In the genomic region with DNA sequence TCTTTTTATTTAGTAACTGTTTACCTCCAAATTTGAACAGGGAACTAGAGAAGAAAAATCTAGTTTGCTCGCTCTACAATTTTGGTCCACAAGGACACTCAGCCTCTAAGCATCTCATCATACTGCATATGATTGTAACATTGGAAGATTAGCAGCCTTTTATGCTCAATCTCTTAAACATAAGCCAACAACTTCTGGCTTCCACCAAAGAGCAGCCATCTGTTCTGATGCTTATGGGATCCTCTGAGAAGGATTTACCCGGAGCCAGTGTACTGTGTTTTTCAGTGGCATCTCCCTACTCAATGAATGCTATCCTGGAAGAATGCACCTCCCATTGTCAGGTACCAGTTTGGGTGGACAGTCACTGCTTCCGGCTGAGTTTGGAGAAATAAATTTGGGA, we compare ENCODE assay signal across 30 mouse cellular contexts.
DNase-seq lines count a peak whose midpoint lies in the region; ATAC-seq and TF ChIP-seq lines count a peak whose summit lies in the region.
"Had no signal": no experiment of that assay in that cellular context is flagged by ENCODE, and none has a peak within 500 bp of the region (broad histone marks: within the 10 kb centered on the region; RNA-seq: fewer than 3 reads in every experiment).

No protein-coding gene starts in this region.

- H3K27me3 ChIP-seq in forebrain, postnatal 0 days (ENCODE audit: insufficient read depth, low read length) = no peaks in the 10 kb centered on the region
- no peaks in the 10 kb centered on the region for H3K27me3 ChIP-seq in forebrain, embryonic 12.5 days
- no peaks in the 10 kb centered on the region for H3K27me3 ChIP-seq in lung, postnatal 0 days (replicated peaks; ENCODE audit: insufficient read depth, low read length)
- H3K27me3 ChIP-seq: embryonic facial prominence, embryonic 13.5 days; forebrain, embryonic 13.5 days; heart, embryonic 13.5 days; hindbrain, embryonic 15.5 days; limb, embryonic 13.5 days; lung, embryonic 15.5 days; midbrain, embryonic 12.5 days; neural tube, embryonic 12.5 days; Patski had no signal

- no peak overlapping the region for H3K4me3 ChIP-seq in forebrain, postnatal 0 days (ENCODE audit: low read depth, low read length)
- H3K4me3 ChIP-seq in forebrain, embryonic 12.5 days (replicated peaks) = no peak overlapping the region
- H3K4me3 ChIP-seq in lung, postnatal 0 days (ENCODE audit: low read depth, low read length) = no peak overlapping the region
- H3K4me3 ChIP-seq: embryonic facial prominence, embryonic 13.5 days; forebrain, embryonic 13.5 days; heart, adult 2 months; heart, embryonic 13.5 days; hindbrain, embryonic 15.5 days; limb, embryonic 13.5 days; lung, embryonic 15.5 days; midbrain, embryonic 12.5 days; myocyte; neural tube, embryonic 12.5 days had no signal

- WGBS in forebrain, postnatal 0 days = 64% methylated on average over 3 of the region's 3 CpGs
- 88% methylated on average over 3 of the region's 3 CpGs for WGBS in forebrain, embryonic 12.5 days
- WGBS in lung, postnatal 0 days = 87% methylated on average over 3 of the region's 3 CpGs

- no peak for TF ChIP-seq EP300 in lung, postnatal 0 days (IDR thresholded peaks at IDR 0.05)

- H3K36me3 ChIP-seq in forebrain, postnatal 0 days (ENCODE audit: insufficient read depth) = no peaks in the 10 kb centered on the region
- H3K36me3 ChIP-seq in forebrain, embryonic 12.5 days (replicated peaks) = no peaks in the 10 kb centered on the region
- H3K36me3 ChIP-seq in lung, postnatal 0 days (ENCODE audit: insufficient read depth, low read length) = no peaks in the 10 kb centered on the region
- H3K36me3 ChIP-seq: embryonic facial prominence, embryonic 13.5 days; heart, embryonic 13.5 days; hindbrain, embryonic 15.5 days; limb, embryonic 13.5 days; lung, embryonic 15.5 days; midbrain, embryonic 12.5 days; neural tube, embryonic 12.5 days had no signal

- H3K4me2 ChIP-seq in forebrain, postnatal 0 days (ENCODE audit: low read depth) = no peak overlapping the region
- H3K4me2 ChIP-seq in forebrain, embryonic 12.5 days = no peak overlapping the region
- no peak overlapping the region for H3K4me2 ChIP-seq in lung, postnatal 0 days (replicated peaks; ENCODE audit: low read depth, low read length)
- H3K4me2 ChIP-seq: embryonic facial prominence, embryonic 13.5 days; forebrain, embryonic 13.5 days; heart, embryonic 13.5 days; hindbrain, embryonic 15.5 days; limb, embryonic 13.5 days; liver, embryonic 11.5 days; lung, embryonic 15.5 days; midbrain, embryonic 12.5 days; neural tube, embryonic 12.5 days had no signal

- no peak for TF ChIP-seq CTCF in forebrain, postnatal 0 days (IDR thresholded peaks at IDR 0.05; ENCODE audit: low read depth)
- no peak for TF ChIP-seq CTCF in lung, postnatal 0 days (IDR thresholded peaks at IDR 0.05)

- no peaks in the 10 kb centered on the region for H3K4me1 ChIP-seq in forebrain, postnatal 0 days (ENCODE audit: insufficient read depth)
- H3K4me1 ChIP-seq in forebrain, embryonic 12.5 days = no peaks in the 10 kb centered on the region; the same call in 1 of the 2 replicates
- no peaks in the 10 kb centered on the region for H3K4me1 ChIP-seq in lung, postnatal 0 days (ENCODE audit: insufficient read depth, low read depth, low read length)
- H3K4me1 ChIP-seq: embryonic facial prominence, embryonic 13.5 days; heart, embryonic 13.5 days; hindbrain, embryonic 15.5 days; limb, embryonic 13.5 days; midbrain, embryonic 12.5 days; neural tube, embryonic 12.5 days had no signal

- peak; percentile 58 for ATAC-seq in forebrain, postnatal 0 days
- ATAC-seq in forebrain, embryonic 12.5 days (ENCODE audit: low FRiP score) = no peak
- ATAC-seq in lung, postnatal 0 days = no peak
- ATAC-seq: forebrain, embryonic 13.5 days; inflammation-experienced regulatory T-cells, adult 6 months; Patski had no signal

- no peak overlapping the region for H3K9ac ChIP-seq in forebrain, postnatal 0 days
- H3K9ac ChIP-seq in forebrain, embryonic 12.5 days = no peak overlapping the region
- no peak overlapping the region for H3K9ac ChIP-seq in lung, postnatal 0 days (replicated peaks; ENCODE audit: low read depth)
- H3K9ac ChIP-seq: embryonic facial prominence, embryonic 13.5 days; forebrain, embryonic 13.5 days; heart, embryonic 13.5 days; hindbrain, embryonic 15.5 days; limb, embryonic 13.5 days; lung, embryonic 15.5 days; midbrain, embryonic 12.5 days; neural tube, embryonic 12.5 days had no signal

- peak overlapping the region; percentile 29; the same call in 1 of the 2 replicates for H3K27ac ChIP-seq in forebrain, postnatal 0 days (ENCODE audit: low read depth, low read length)
- no peak overlapping the region for H3K27ac ChIP-seq in forebrain, embryonic 12.5 days
- no peak overlapping the region for H3K27ac ChIP-seq in lung, postnatal 0 days (ENCODE audit: low read length)
- H3K27ac ChIP-seq: embryonic facial prominence, embryonic 13.5 days; forebrain, embryonic 13.5 days; heart, adult 2 months; heart, embryonic 13.5 days; hindbrain, embryonic 15.5 days; limb, embryonic 13.5 days; lung, embryonic 15.5 days; midbrain, embryonic 12.5 days; neural tube, embryonic 12.5 days had no signal

- H3K9me3 ChIP-seq in forebrain, postnatal 0 days (ENCODE audit: low read length) = 0 out of 2 replicates have a peak, but pooled peaks cover 9% of the 10 kb centered on the region
- no peaks in the 10 kb centered on the region for H3K9me3 ChIP-seq in forebrain, embryonic 12.5 days
- no peaks in the 10 kb centered on the region for H3K9me3 ChIP-seq in lung, postnatal 0 days (ENCODE audit: low read length)
- H3K9me3 ChIP-seq: embryonic facial prominence, embryonic 13.5 days; forebrain, embryonic 13.5 days; hindbrain, embryonic 15.5 days; lung, embryonic 15.5 days; midbrain, embryonic 12.5 days; neural tube, embryonic 12.5 days had no signal

- peak; percentile 76 for DNase-seq in forebrain, postnatal 0 days
- DNase-seq in layer of hippocampus, adult 8-10 months (ENCODE audit: low spot score in 2 of 2) = peak; percentile 30 to 47
- no peak for DNase-seq in layer of hippocampus, adult 9-10 months (ENCODE audit: low spot score)
- peak; percentile 7 for DNase-seq in right cerebral cortex, postnatal 14 days
- DNase-seq in right cerebral cortex, postnatal 36 days (ENCODE audit: low spot score in 2 of 2) = no peak
- peak; percentile 16 for DNase-seq in right cerebral cortex, postnatal 25 days
- DNase-seq in lung, postnatal 0 days (ENCODE audit: low spot score) = no peak
- DNase-seq: adrenal gland, postnatal 10 days; cerebellum, adult 18-20 months; cerebellum, postnatal 10 days; gastrocnemius, postnatal 36 days; heart, adult 2 months; heart, postnatal 10 days; kidney, adult 11 months; kidney, postnatal 14 days; lung, postnatal 36 days; thymus, postnatal 4 days had no signal

Comparison
In these comparisons a context has a peak if more than half of its experiments do, and no peak if none do; other contexts are left out.
1. DNase-seq: peak in forebrain, postnatal 0 days (single experiment), layer of hippocampus, adult 8-10 months (2 of 2), right cerebral cortex, postnatal 14 days (single experiment) and right cerebral cortex, postnatal 25 days (single experiment); none in layer of hippocampus, adult 9-10 months (single experiment), right cerebral cortex, postnatal 36 days (0 of 2) and lung, postnatal 0 days (single experiment).